Mouse (Mus musculus) liver, adult 2 months (tissue): ENCODE data around the gene Ppp1r3e. TPM values are rescaled to one million over a fixed set of nuclear protein-coding genes. Genes with fewer than 3 reads are reported as not detected.
A peak's percentile ranks its signal among the peaks of the same experiment; 100 is the strongest.

Experiments
- DNase-seq: peaks from one replicate; pipeline ENCODE4 v3.0.0-alpha.2; 2011; ENCODE audit warnings: low read depth, low spot score; ENCODE audit errors: extremely low read depth
- H3K27ac ChIP-seq: fragments of 200-500 bp; replicated peaks from 2 replicates; pipeline ENCODE4 v1.5.1; 2012; ENCODE audit warnings: low read depth, mild to moderate bottlenecking, control low read depth, inconsistent platforms, low read length; ENCODE audit not compliant: insufficient read depth
- H3K27me3 ChIP-seq: fragments of 200-500 bp; 2 replicates; pipeline ENCODE4 v1.6.1; 2012; ENCODE audit warnings: mild to moderate bottlenecking, moderate library complexity, low read length, inconsistent platforms; ENCODE audit not compliant: control insufficient read depth, insufficient read depth
- H3K36me3 ChIP-seq: fragments of 200-500 bp; 2 replicates; pipeline ENCODE4 v1.6.1; 2012; ENCODE audit warnings: low read length, inconsistent platforms; ENCODE audit not compliant: control insufficient read depth, insufficient read depth
- H3K4me1 ChIP-seq: fragments of 200-500 bp; 2 replicates; pipeline ENCODE4 v1.6.1; 2011; ENCODE audit warnings: low read length; ENCODE audit not compliant: control insufficient read depth, insufficient read depth
- H3K4me3 ChIP-seq: fragments of 200-500 bp; 2 replicates; pipeline ENCODE4 v1.5.1; 2011; ENCODE audit warnings: low read depth, mild to moderate bottlenecking, control low read depth, low read length, moderate library complexity; ENCODE audit not compliant: insufficient read depth
- H3K79me2 ChIP-seq: fragments of 200-500 bp; 2 replicates; pipeline ENCODE4 v1.6.1; 2012; ENCODE audit warnings: inconsistent platforms, mild to moderate bottlenecking, low read length, moderate library complexity; ENCODE audit not compliant: control insufficient read depth, insufficient read depth
- H3K9ac ChIP-seq: fragments of 200-500 bp; 2 replicates; pipeline ENCODE4 v1.6.1; 2012; ENCODE audit warnings: low read depth, mild to moderate bottlenecking, control low read depth, inconsistent platforms, low read length
- CTCF ChIP-seq: fragments of 200-500 bp; IDR thresholded peaks from 2 replicates; pipeline ENCODE4 v1.5.1; 2011; ENCODE audit warnings: low read depth, low read length, control low read depth
- POLR2A ChIP-seq: fragments of 200-500 bp; IDR thresholded peaks from 2 replicates; pipeline ENCODE4 v1.6.1; 2011; ENCODE audit warnings: low read length, control low read depth; ENCODE audit not compliant: insufficient read depth; ENCODE audit errors: extremely low read depth
- WGBS: fragments of 180-500 bp; shearing (Covaris S2); methylation state at CpG from one replicate; pipeline ENCODE4 v1.1.7; 2018; 5-methylcytosine and 5-hydroxymethylcytosine counted together
- polyA plus RNA-seq: library from polyadenylated mRNA; depleted of rRNA; stranded (reverse); fragments of >200 nt; gene quantifications from 2 replicates; pipeline ENCODE4 v1.2.3, GENCODE M21; 2012
- total RNA-seq: library from RNA; depleted of rRNA; stranded (reverse); fragments of >200 nt; gene quantifications from 2 replicates; pipeline ENCODE4 v1.2.3, GENCODE M21; 2014

Gene Ppp1r3e
- total and polyA plus RNA-seq, 2 experiments: 4.9 to 7.5 TPM

DNA sequence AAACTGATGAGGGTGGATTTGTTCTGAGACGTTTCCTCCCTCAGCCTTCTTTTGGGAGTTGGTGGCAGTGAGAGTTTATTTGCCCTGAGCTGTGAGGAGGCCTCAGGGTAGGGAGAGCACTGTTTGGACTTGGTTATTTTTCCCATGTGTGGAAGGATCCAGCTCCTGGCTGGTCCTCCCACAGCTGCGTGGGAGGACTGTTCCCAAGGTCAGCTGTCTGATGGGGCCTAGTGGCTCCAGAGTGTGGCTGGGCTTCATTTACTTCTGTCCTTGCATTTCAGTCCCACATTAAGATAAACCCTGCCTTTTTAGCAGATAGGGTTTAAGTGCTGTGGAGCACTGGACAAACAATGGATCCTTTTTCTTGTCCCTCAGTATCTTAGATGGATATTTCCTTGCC is 20.1 kb upstream of the Ppp1r3e start:
- no peak for TF ChIP-seq POLR2A
- no peak for TF ChIP-seq CTCF
- WGBS: 29% methylated on average over 2 of the region's 2 CpGs
- no peak for DNase-seq

DNA sequence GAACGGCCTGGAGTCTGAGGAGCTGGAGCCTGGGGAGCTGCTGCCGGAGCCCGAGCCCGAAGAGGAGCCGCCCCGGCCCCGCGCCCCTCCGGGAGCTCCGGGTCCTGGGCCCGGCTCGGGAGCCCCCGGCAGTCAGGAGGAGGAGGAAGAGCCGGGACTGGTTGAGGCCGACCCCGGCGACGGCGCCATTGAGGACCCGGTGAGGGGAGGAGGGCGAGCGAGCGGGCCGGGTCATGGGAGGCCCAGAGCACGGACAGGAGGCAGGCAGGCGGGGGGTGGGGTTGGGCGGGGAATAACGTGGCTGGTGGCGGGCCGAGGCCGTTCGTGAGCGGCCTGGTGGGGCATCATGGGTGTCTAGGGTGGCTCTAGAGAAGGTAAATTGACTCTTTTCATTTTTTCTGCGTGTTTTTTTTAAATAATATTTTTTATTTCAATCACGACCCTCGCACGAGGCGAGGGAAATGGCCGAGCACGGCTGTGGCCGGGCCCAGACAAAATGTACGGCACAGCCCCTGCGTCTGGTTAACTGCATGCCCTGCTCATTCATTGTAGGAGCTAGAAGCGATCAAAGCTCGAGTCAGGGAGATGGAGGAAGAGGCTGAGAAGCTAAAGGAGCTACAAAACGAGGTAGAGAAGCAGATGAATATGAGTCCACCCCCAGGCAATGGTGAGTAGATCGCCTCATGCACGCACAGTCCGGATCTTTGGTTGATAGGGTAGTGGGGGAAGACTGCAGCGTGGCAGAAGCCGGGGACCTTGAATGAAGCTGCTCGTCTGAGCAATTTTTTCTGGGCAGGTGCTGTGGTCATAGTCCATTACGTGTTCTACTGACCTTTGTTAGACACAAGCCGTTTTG is 17.2 kb upstream of the Ppp1r3e start:
- Histone ChIP-seq H3K27me3 (no peaks in the 10 kb centered on the region), H3K36me3 (peaks cover 27% of the 10 kb centered on the region), H3K4me1 (peaks cover 7% of the 10 kb centered on the region), H3K4me3 (peak overlapping the region; percentile 90), H3K9ac (peak overlapping the region; percentile 96), H3K27ac (peak overlapping the region; percentile 92), H3K79me2 (no peaks in the 10 kb centered on the region; the same call in 1 of the 2 replicates)
- peak; percentile 78 for DNase-seq
- TF ChIP-seq POLR2A (no peak), CTCF (no peak)
- under 1% methylated on average over 53 of the region's 54 CpGs for WGBS

More for the DNA sequence above, 20.1 kb upstream of the Ppp1r3e start:
- no peaks in the 10 kb centered on the region for H3K27me3 ChIP-seq
- no peak overlapping the region for H3K27ac ChIP-seq
- H3K36me3 ChIP-seq: peaks cover 27% of the 10 kb centered on the region
- no peak overlapping the region for H3K9ac ChIP-seq
- no peaks in the 10 kb centered on the region; the same call in 1 of the 2 replicates for H3K79me2 ChIP-seq
- peaks cover 8% of the 10 kb centered on the region for H3K4me1 ChIP-seq
- H3K4me3 ChIP-seq: no peak overlapping the region

DNA sequence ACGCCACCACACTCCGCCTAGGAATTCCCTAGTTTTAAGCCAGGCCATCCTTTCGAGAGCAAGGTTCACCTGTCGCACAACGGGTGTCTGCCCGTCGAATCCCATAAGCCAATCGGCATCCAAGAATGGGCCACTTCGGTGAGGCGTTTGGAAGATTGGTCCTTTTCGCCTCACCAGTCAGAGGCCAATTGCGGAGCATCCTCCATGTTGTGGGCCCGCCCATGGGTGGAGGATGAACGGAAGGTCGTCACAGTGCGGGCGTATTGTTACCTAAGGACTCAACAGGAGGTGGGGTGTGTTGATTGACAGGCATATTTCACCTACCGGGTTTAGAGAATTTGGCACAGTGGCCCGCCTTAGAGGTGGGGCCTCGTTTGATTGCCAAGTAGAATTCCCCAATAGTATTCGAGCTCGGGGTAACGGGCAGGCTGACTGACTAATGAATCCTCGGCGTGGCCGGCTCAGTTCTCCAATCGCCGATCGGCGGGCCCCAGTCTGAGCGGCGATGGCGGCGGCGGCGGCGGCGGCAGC is 16.4 kb upstream of the Ppp1r3e start:
- peaks cover 7% of the 10 kb centered on the region for H3K4me1 ChIP-seq
- no peaks in the 10 kb centered on the region; the same call in 1 of the 2 replicates for H3K79me2 ChIP-seq
- no peaks in the 10 kb centered on the region for H3K27me3 ChIP-seq
- WGBS: under 1% methylated on average over 38 of the region's 38 CpGs
- H3K4me3 ChIP-seq: peak overlapping the region; percentile 90
- peak overlapping the region; percentile 96 for H3K9ac ChIP-seq
- DNase-seq: peak; percentile 100
- TF ChIP-seq POLR2A (peak; percentile 23; the same call in 1 of the 2 replicates), CTCF (no peak)
- H3K36me3 ChIP-seq: peaks cover 27% of the 10 kb centered on the region
- H3K27ac ChIP-seq: no peak overlapping the region

DNA sequence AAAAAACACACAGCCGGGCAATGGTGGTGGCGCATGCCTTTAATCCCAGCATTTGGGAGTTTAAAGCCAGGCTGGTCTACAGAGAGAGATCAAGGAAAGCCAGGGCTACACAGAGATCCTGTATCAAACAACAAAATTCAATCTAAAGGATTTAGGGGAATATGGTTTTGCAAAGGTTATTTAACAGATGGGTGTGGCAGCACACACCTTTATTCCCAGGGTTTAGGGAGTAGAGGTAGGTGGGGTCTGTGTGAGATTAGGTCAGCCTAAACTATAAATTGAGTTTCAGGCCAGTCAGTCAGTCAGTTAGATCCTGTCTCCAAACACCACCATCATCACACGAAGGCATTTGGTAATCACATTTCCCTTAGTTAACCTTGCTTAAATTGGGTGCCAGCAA is 14.8 kb upstream of the Ppp1r3e start, which contains the start of gene Pabpn1:
Gene Pabpn1 (plus strand): TSS at position 301 of the 400 bp plus-strand sequence.
- TF ChIP-seq POLR2A (no peak), CTCF (no peak)
- Histone ChIP-seq H3K27me3 (no peaks in the 10 kb centered on the region), H3K36me3 (peaks cover 19% of the 10 kb centered on the region), H3K79me2 (no peaks in the 10 kb centered on the region; the same call in 1 of the 2 replicates), H3K4me3 (no peak within 1 kb of the TSS; the same call in 1 of the 2 replicates), H3K4me1 (peaks cover 7% of the 10 kb centered on the region), H3K27ac (peak within 1 kb of the TSS; percentile 30; the same call in 1 of the 2 replicates), H3K9ac (no peak within 1 kb of the TSS)
- WGBS: 91% methylated on average over 3 of the region's 3 CpGs
- DNase-seq: no peak

DNA sequence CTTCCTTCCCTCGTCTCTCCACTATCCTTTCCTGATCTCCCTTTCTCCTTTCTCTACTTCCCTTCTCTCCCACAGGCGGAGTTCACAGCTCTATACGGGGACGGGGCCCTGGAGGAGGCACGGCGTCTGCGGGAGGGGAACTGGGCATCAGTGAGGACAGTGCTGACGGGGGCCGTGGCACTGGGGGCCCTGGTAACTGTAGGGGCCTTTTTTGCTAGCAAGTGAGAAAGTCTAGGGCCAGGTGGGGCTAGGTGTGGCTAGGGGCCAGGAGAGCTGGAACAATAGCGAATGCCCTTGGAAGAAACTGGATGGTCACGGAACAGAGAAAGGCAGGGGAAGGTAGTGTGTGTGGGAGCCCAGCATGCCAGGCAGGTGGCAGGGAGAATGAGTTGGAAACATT is 8.0 kb upstream of the Ppp1r3e start:
- Histone ChIP-seq H3K79me2 (no peaks in the 10 kb centered on the region; the same call in 1 of the 2 replicates), H3K27ac (no peak overlapping the region), H3K27me3 (no peaks in the 10 kb centered on the region), H3K4me3 (no peak overlapping the region), H3K36me3 (no peaks in the 10 kb centered on the region), H3K9ac (no peak overlapping the region), H3K4me1 (peaks cover 9% of the 10 kb centered on the region; the same call in 1 of the 2 replicates)
- 96% methylated on average over 11 of the region's 11 CpGs for WGBS
- TF ChIP-seq POLR2A: no peak
- TF ChIP-seq CTCF: no peak
- DNase-seq: no peak
